Mouse (Mus musculus): ENCODE results near the gene Ifi35.

- TF ChIP-seq CTCF (IDR thresholded peaks at IDR 0.05; ENCODE audit: low read depth) (no peak), EP300 (IDR thresholded peaks at IDR 0.05; ENCODE audit: low read depth) (no peak)
Observed at GRCm38 (mm10) chr11:101416433-101417100, 31.6 kb upstream of the Ifi35 start.
